ENCODE assay signal across 31 mouse cellular contexts in the genomic region with DNA sequence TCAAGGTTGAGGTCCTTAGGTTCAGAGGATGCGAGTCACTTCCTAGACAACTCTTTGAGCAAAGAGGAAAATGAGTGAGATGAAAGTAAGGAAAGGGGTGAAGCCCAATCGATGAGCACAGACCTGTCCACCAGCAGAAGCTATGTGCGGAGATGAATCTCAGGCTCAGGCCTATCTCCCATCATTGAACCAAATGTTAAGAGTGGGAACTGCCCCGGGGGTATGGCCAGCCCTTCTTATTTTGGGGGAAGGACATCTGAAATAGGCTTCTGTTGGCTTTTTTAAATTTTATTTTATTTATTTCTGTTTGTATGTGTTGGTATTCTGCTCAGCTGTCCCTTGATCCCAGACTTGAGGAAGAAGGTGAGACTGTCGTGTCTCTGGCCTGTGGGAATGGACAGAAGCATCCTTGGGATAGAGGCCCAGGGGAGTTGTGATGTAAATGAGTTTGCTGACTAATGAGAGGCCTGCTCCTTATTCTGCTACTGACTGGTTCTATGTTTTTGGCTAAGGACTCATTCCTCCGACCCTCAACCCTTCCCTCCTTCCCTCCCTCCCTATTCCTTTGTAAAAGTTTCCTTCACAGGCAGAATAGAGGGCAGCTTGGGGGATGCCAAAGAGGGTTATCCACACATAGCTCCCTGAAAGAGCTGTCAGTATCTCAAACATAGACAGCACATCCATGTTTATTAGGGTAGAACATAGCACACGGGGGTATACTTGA.
"Had no signal": no experiment of that assay in that cellular context is flagged by ENCODE, and none has a peak within 500 bp of the region (broad histone marks: within the 10 kb centered on the region; RNA-seq: fewer than 3 reads in every experiment).

No protein-coding gene starts in this region.

- H3K27me3 ChIP-seq: limb, embryonic 15.5 days; liver, embryonic 13.5 days; liver, embryonic 15.5 days; lung, embryonic 15.5 days; megakaryocyte, embryonic 14.5 days; midbrain, embryonic 12.5 days; midbrain, embryonic 15.5 days; neural tube, embryonic 12.5 days; neural tube, embryonic 13.5 days had no signal

- H3K4me1 ChIP-seq: liver, embryonic 12.5 days; liver, embryonic 13.5 days; liver, embryonic 15.5 days; megakaryocyte, embryonic 14.5 days had no signal

- H3K9me3 ChIP-seq: limb, embryonic 10.5 days; limb, embryonic 12.5 days; limb, embryonic 13.5 days; limb, embryonic 15.5 days; liver, embryonic 12.5 days; liver, embryonic 13.5 days; liver, embryonic 15.5 days; lung, embryonic 15.5 days; midbrain, embryonic 10.5 days; midbrain, embryonic 12.5 days; midbrain, embryonic 15.5 days; neural tube, embryonic 12.5 days; neural tube, embryonic 13.5 days had no signal

- DNase-seq: left cerebral cortex, postnatal 4 days; liver; liver, embryonic 13.5 days; liver, postnatal 0 days; lung, adult 18-20 months; lung, adult 2 months; lung, embryonic 14.5 days; lung, postnatal 10 days; lung, postnatal 14 days; lung, postnatal 36 days; lung, postnatal 4 days; midbrain, embryonic 14.5 days had no signal

- H3K36me3 ChIP-seq: limb, embryonic 10.5 days; limb, embryonic 12.5 days; limb, embryonic 13.5 days; limb, embryonic 15.5 days; liver, embryonic 12.5 days; liver, embryonic 13.5 days; liver, embryonic 15.5 days; lung, embryonic 15.5 days; midbrain, embryonic 10.5 days; midbrain, embryonic 12.5 days; midbrain, embryonic 15.5 days; neural tube, embryonic 12.5 days; neural tube, embryonic 13.5 days had no signal

- H3K9ac ChIP-seq: limb, embryonic 12.5 days; limb, embryonic 13.5 days; limb, embryonic 15.5 days; liver, embryonic 12.5 days; liver, embryonic 13.5 days; liver, embryonic 14.5 days; liver, embryonic 15.5 days; liver, postnatal 0 days; lung, embryonic 14.5 days; lung, embryonic 15.5 days; midbrain, embryonic 12.5 days; midbrain, embryonic 15.5 days; neural tube, embryonic 12.5 days; neural tube, embryonic 13.5 days had no signal

- H3K4me2 ChIP-seq: limb, embryonic 12.5 days; limb, embryonic 13.5 days; limb, embryonic 15.5 days; liver, embryonic 11.5 days; liver, embryonic 12.5 days; liver, embryonic 13.5 days; liver, embryonic 15.5 days; lung, embryonic 14.5 days; lung, embryonic 15.5 days; midbrain, embryonic 12.5 days; midbrain, embryonic 15.5 days; neural tube, embryonic 12.5 days; neural tube, embryonic 13.5 days had no signal

- H3K27ac ChIP-seq: limb, embryonic 10.5 days; limb, embryonic 12.5 days; limb, embryonic 13.5 days; limb, embryonic 15.5 days; liver, embryonic 12.5 days; liver, embryonic 13.5 days; liver, embryonic 14.5 days; liver, embryonic 15.5 days; lung, embryonic 15.5 days; macrophage; midbrain, embryonic 10.5 days; midbrain, embryonic 12.5 days; neural tube, embryonic 12.5 days; neural tube, embryonic 13.5 days had no signal

- H3K4me3 ChIP-seq: limb, embryonic 10.5 days; limb, embryonic 12.5 days; limb, embryonic 13.5 days; limb, embryonic 15.5 days; liver, embryonic 12.5 days; liver, embryonic 13.5 days; liver, embryonic 15.5 days; lung, embryonic 15.5 days; megakaryocyte, embryonic 14.5 days; midbrain, embryonic 10.5 days; midbrain, embryonic 12.5 days; midbrain, embryonic 15.5 days; myocyte; neural tube, embryonic 12.5 days; neural tube, embryonic 13.5 days had no signal

- ATAC-seq: liver, embryonic 12.5 days; liver, postnatal 0 days; lung, postnatal 0 days; midbrain, embryonic 15.5 days; midbrain, embryonic 16.5 days had no signal
